Comparison of ENCODE assay signal across 11 mouse cellular contexts in the genomic region with DNA sequence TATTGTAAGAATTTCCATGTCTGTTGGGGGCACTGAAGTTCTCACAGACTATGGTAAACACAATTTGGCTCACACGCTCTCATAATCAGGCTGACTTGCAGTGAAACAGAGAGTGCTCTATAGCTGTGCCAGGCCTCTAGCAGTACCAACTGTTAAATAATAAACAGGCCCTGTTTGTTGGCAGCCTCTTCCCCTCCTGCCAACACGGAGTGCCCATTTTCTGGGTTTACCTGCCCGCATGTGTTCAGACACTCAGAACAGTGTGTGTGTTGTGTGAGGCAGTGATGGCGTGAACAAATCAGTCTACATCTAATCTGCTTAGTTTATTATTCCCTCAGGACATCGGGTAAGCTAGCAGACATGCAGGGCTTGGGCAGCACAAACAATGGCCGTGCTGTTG.
DNase-seq lines count a peak whose midpoint lies in the region; ATAC-seq and TF ChIP-seq lines count a peak whose summit lies in the region.
"Had no signal": no experiment of that assay in that cellular context is flagged by ENCODE, and none has a peak within 500 bp of the region (broad histone marks: within the 10 kb centered on the region; RNA-seq: fewer than 3 reads in every experiment).

No protein-coding gene starts in this region.

- no peak overlapping the region for H3K4me2 ChIP-seq in forebrain, embryonic 15.5 days (replicated peaks)
- no peak overlapping the region for H3K4me2 ChIP-seq in forebrain, embryonic 12.5 days
- H3K4me2 ChIP-seq in stomach, postnatal 0 days (replicated peaks; ENCODE audit: low read depth), result no peak overlapping the region
- H3K4me2 ChIP-seq: liver, embryonic 13.5 days had no signal

- no peak overlapping the region for H3K4me3 ChIP-seq in forebrain, embryonic 15.5 days
- no peak overlapping the region for H3K4me3 ChIP-seq in forebrain, embryonic 12.5 days (replicated peaks)
- H3K4me3 ChIP-seq in stomach, postnatal 0 days (ENCODE audit: low read depth, low read length), result no peak overlapping the region
- H3K4me3 ChIP-seq: heart, embryonic 10.5 days; liver, embryonic 13.5 days had no signal

- H3K27ac ChIP-seq in forebrain, embryonic 15.5 days (replicated peaks), result peak overlapping the region; percentile 55
- H3K27ac ChIP-seq in forebrain, embryonic 12.5 days, result no peak overlapping the region
- no peak overlapping the region for H3K27ac ChIP-seq in stomach, postnatal 0 days (replicated peaks)
- H3K27ac ChIP-seq: heart, embryonic 10.5 days; liver, embryonic 13.5 days had no signal

- no peak overlapping the region for H3K9ac ChIP-seq in forebrain, embryonic 15.5 days (replicated peaks)
- no peak overlapping the region for H3K9ac ChIP-seq in forebrain, embryonic 12.5 days
- no peak overlapping the region for H3K9ac ChIP-seq in stomach, postnatal 0 days (ENCODE audit: low read length)
- H3K9ac ChIP-seq: liver, embryonic 13.5 days had no signal

- intact Hi-C loops in heart, postnatal 36 days (cut with DNase I), result no loop called here

- peak; percentile 39 to 49 for DNase-seq in right cerebral cortex, postnatal 10 days (ENCODE audit: low spot score in 2 of 2)
- no peak for DNase-seq in right cerebral cortex, postnatal 14 days
- peak; percentile 81 for DNase-seq in layer of hippocampus, adult 9-11 months
- DNase-seq in stomach, postnatal 0 days (ENCODE audit: low spot score), result no peak
- no peak for DNase-seq in heart, postnatal 36 days
- DNase-seq: adrenal gland, postnatal 25 days; liver, embryonic 13.5 days had no signal

- TF ChIP-seq CTCF in stomach, postnatal 0 days (IDR thresholded peaks at IDR 0.05; ENCODE audit: low read depth), result no peak

- H3K9me3 ChIP-seq in forebrain, embryonic 15.5 days, result no peaks in the 10 kb centered on the region
- H3K9me3 ChIP-seq in forebrain, embryonic 12.5 days, result no peaks in the 10 kb centered on the region
- no peaks in the 10 kb centered on the region for H3K9me3 ChIP-seq in stomach, postnatal 0 days (ENCODE audit: control insufficient read depth, low read length)
- H3K9me3 ChIP-seq: heart, embryonic 10.5 days; liver, embryonic 13.5 days had no signal

- H3K4me1 ChIP-seq in forebrain, embryonic 15.5 days, result peaks cover 11% of the 10 kb centered on the region
- peaks cover 4% of the 10 kb centered on the region for H3K4me1 ChIP-seq in forebrain, embryonic 12.5 days
- no peaks in the 10 kb centered on the region for H3K4me1 ChIP-seq in stomach, postnatal 0 days (replicated peaks; ENCODE audit: control insufficient read depth, insufficient read depth)
- H3K4me1 ChIP-seq: heart, embryonic 10.5 days; liver, embryonic 13.5 days had no signal

- H3K36me3 ChIP-seq in forebrain, embryonic 15.5 days, result no peaks in the 10 kb centered on the region
- H3K36me3 ChIP-seq in forebrain, embryonic 12.5 days (replicated peaks), result no peaks in the 10 kb centered on the region
- H3K36me3 ChIP-seq in stomach, postnatal 0 days (ENCODE audit: control insufficient read depth, insufficient read depth, low read length), result no peaks in the 10 kb centered on the region
- H3K36me3 ChIP-seq: heart, embryonic 10.5 days; liver, embryonic 13.5 days had no signal

- ATAC-seq in forebrain, embryonic 15.5 days (replicated peaks), result peak; percentile 94
- no peak for ATAC-seq in forebrain, embryonic 12.5 days (ENCODE audit: low FRiP score)
- ATAC-seq in stomach, postnatal 0 days (ENCODE audit: low FRiP score, low TSS enrichment), result no peak
- no peak for ATAC-seq in activated CD4-positive, CD25-positive, alpha-beta regulatory T cell, adult 4 months

- no peaks in the 10 kb centered on the region for H3K27me3 ChIP-seq in forebrain, embryonic 15.5 days
- H3K27me3 ChIP-seq in forebrain, embryonic 12.5 days, result no peaks in the 10 kb centered on the region
- no peaks in the 10 kb centered on the region for H3K27me3 ChIP-seq in stomach, postnatal 0 days (ENCODE audit: control insufficient read depth, insufficient read depth, low read length)
- H3K27me3 ChIP-seq: liver, embryonic 13.5 days had no signal

- TF ChIP-seq EP300 in stomach, postnatal 0 days (optimal IDR thresholded peaks at IDR 0.05), result no peak

- 29% methylated on average over 6 of the region's 6 CpGs for WGBS in forebrain, embryonic 15.5 days
- 65% methylated on average over 6 of the region's 6 CpGs for WGBS in forebrain, embryonic 12.5 days
- WGBS in stomach, postnatal 0 days, result 58% methylated on average over 6 of the region's 6 CpGs

Comparison
In these comparisons a context has a peak if more than half of its experiments do, and no peak if none do; other contexts are left out.
1. DNase-seq: peak in right cerebral cortex, postnatal 10 days (2 of 2) and layer of hippocampus, adult 9-11 months (single experiment); none in right cerebral cortex, postnatal 14 days (single experiment), stomach, postnatal 0 days (single experiment) and heart, postnatal 36 days (0 of 2).